In genomic region chr17:46706375-46707089, GRCm38 (mm10) we compare ENCODE assay signal across 18 mouse cellular contexts. TPM values are rescaled to one million over a fixed set of nuclear protein-coding genes. Genes with fewer than 3 reads are reported as not detected.
DNase-seq lines count a peak whose midpoint lies in the region; ATAC-seq and TF ChIP-seq lines count a peak whose summit lies in the region.
"Had no signal": no experiment of that assay in that cellular context is flagged by ENCODE, and none has a peak within 500 bp of the region (broad histone marks: within the 10 kb centered on the region; RNA-seq: fewer than 3 reads in every experiment).

No protein-coding gene starts in this region.

- H3K9me3 ChIP-seq in kidney, postnatal 0 days (replicated peaks; ENCODE audit: low read length): no peaks in the 10 kb centered on the region
- H3K9me3 ChIP-seq in neural tube, embryonic 13.5 days: no peaks in the 10 kb centered on the region
- H3K9me3 ChIP-seq in neural tube, embryonic 15.5 days (replicated peaks): no peaks in the 10 kb centered on the region
- H3K9me3 ChIP-seq: embryonic facial prominence, embryonic 15.5 days; forebrain, embryonic 15.5 days; kidney, embryonic 15.5 days; lung, embryonic 15.5 days; midbrain, embryonic 15.5 days; neural tube, embryonic 12.5 days had no signal

- WGBS in kidney, postnatal 0 days: 94% methylated on average over 14 of the region's 14 CpGs
- WGBS in neural tube, embryonic 13.5 days: 91% methylated on average over 14 of the region's 14 CpGs
- WGBS in neural tube, embryonic 15.5 days: 93% methylated on average over 14 of the region's 14 CpGs

- peak; percentile 9; the same call in 1 of the 2 replicates for TF ChIP-seq CTCF in kidney, postnatal 0 days (IDR thresholded peaks at IDR 0.05; ENCODE audit: low read depth)

- H3K4me3 ChIP-seq in kidney, postnatal 0 days (replicated peaks; ENCODE audit: low read depth, low read length): no peak overlapping the region
- no peak overlapping the region for H3K4me3 ChIP-seq in neural tube, embryonic 13.5 days
- H3K4me3 ChIP-seq in neural tube, embryonic 15.5 days (replicated peaks): no peak overlapping the region

- no peak overlapping the region for H3K4me2 ChIP-seq in kidney, postnatal 0 days (ENCODE audit: low read length)
- H3K4me2 ChIP-seq in neural tube, embryonic 13.5 days: 0 out of 2 replicates have a peak overlapping the region, but pooled peaks have one; percentile 82
- no peak overlapping the region for H3K4me2 ChIP-seq in neural tube, embryonic 15.5 days

- H3K27me3 ChIP-seq in kidney, postnatal 0 days (ENCODE audit: insufficient read depth, low read length): no peaks in the 10 kb centered on the region
- no peaks in the 10 kb centered on the region for H3K27me3 ChIP-seq in neural tube, embryonic 13.5 days
- no peaks in the 10 kb centered on the region for H3K27me3 ChIP-seq in neural tube, embryonic 15.5 days (replicated peaks)
- H3K27me3 ChIP-seq: embryonic facial prominence, embryonic 15.5 days; forebrain, embryonic 15.5 days; kidney, embryonic 15.5 days; lung, embryonic 15.5 days; midbrain, embryonic 15.5 days; neural tube, embryonic 12.5 days had no signal

- peaks cover 12% of the 10 kb centered on the region; the same call in 1 of the 2 replicates for H3K4me1 ChIP-seq in kidney, postnatal 0 days (replicated peaks; ENCODE audit: insufficient read depth, low read length)
- H3K4me1 ChIP-seq in neural tube, embryonic 13.5 days (replicated peaks): peaks cover 37% of the 10 kb centered on the region
- H3K4me1 ChIP-seq in neural tube, embryonic 15.5 days: peaks cover 46% of the 10 kb centered on the region

- no peak for ATAC-seq in kidney, postnatal 0 days (replicated peaks; ENCODE audit: low FRiP score, low read depth)
- no peak for ATAC-seq in neural tube, embryonic 13.5 days (ENCODE audit: low read depth)
- ATAC-seq in neural tube, embryonic 15.5 days (ENCODE audit: low FRiP score): no peak
- ATAC-seq: CD4-positive, CD25-positive, alpha-beta regulatory T cell, adult 4 months; forebrain, embryonic 15.5 days; midbrain, embryonic 15.5 days had no signal

- H3K36me3 ChIP-seq in kidney, postnatal 0 days (ENCODE audit: insufficient read depth, low read length): no peaks in the 10 kb centered on the region
- no peaks in the 10 kb centered on the region for H3K36me3 ChIP-seq in neural tube, embryonic 13.5 days
- no peaks in the 10 kb centered on the region for H3K36me3 ChIP-seq in neural tube, embryonic 15.5 days
- H3K36me3 ChIP-seq: embryonic facial prominence, embryonic 15.5 days; forebrain, embryonic 15.5 days; kidney, embryonic 15.5 days; lung, embryonic 15.5 days; midbrain, embryonic 15.5 days; neural tube, embryonic 12.5 days had no signal

- peak; percentile 48 to 67 for DNase-seq in heart, adult 18-20 months
- no peak for DNase-seq in heart, adult 8-10 months (ENCODE audit: low spot score)
- no peak for DNase-seq in kidney, postnatal 0 days (ENCODE audit: low spot score)
- DNase-seq in kidney, postnatal 10 days: no peak
- peak; percentile 69 for DNase-seq in lung, postnatal 36 days
- DNase-seq: cerebellum, adult 18-20 months; gastrocnemius, postnatal 14 days; retina, postnatal 1 day; thymus, postnatal 25 days had no signal

- H3K9ac ChIP-seq in kidney, postnatal 0 days (ENCODE audit: low read depth, low read length): no peak overlapping the region
- H3K9ac ChIP-seq in neural tube, embryonic 13.5 days: no peak overlapping the region
- H3K9ac ChIP-seq in neural tube, embryonic 15.5 days (replicated peaks): no peak overlapping the region
- H3K9ac ChIP-seq: embryonic facial prominence, embryonic 15.5 days had no signal

- H3K27ac ChIP-seq in kidney, postnatal 0 days: no peak overlapping the region
- no peak overlapping the region for H3K27ac ChIP-seq in neural tube, embryonic 13.5 days (replicated peaks)
- no peak overlapping the region for H3K27ac ChIP-seq in neural tube, embryonic 15.5 days (replicated peaks)
- H3K27ac ChIP-seq: embryonic facial prominence, embryonic 15.5 days; lung, embryonic 15.5 days; neural tube, embryonic 12.5 days had no signal

RNA-seq across cellular contexts. Expression of gene Ppp2r5d, which starts 1.6 kb away (rescaled TPM):
- total RNA-seq in heart, adult 18-20 months (2021): 10 to 100 TPM; 29.0 to 30.0 TPM
- total RNA-seq in heart, adult 8-10 months (2022): 10 to 100 TPM; 25.1 to 31.0 (median 28.6) TPM
- polyA plus RNA-seq in kidney, postnatal 0 days (2015; fragmentation: Nextera tagmentation; extraction: Ambion mirVana): 51.0 and 52.5 TPM in 2 replicates
- polyA plus RNA-seq in neural tube, embryonic 13.5 days (2015; fragmentation: Nextera tagmentation; extraction: Ambion mirVana): 78.7 and 81.6 TPM in 2 replicates
- polyA plus RNA-seq in neural tube, embryonic 15.5 days (2015; fragmentation: Nextera tagmentation; extraction: Ambion mirVana): 89.1 and 93.2 TPM in 2 replicates

RNA-seq across cellular contexts. Expression of gene Pex6, which starts 4.7 kb away (rescaled TPM):
- 10 to 100 TPM; 36.1 to 39.2 TPM for total RNA-seq in heart, adult 18-20 months (2021)
- 10 to 100 TPM; 34.4 to 37.4 (median 35.7) TPM for total RNA-seq in heart, adult 8-10 months (2022)
- polyA plus RNA-seq in kidney, postnatal 0 days (2015; fragmentation: Nextera tagmentation; extraction: Ambion mirVana): 20.5 and 25.6 TPM in 2 replicates
- polyA plus RNA-seq in neural tube, embryonic 13.5 days (2015; fragmentation: Nextera tagmentation; extraction: Ambion mirVana): 23.2 and 24.8 TPM in 2 replicates
- polyA plus RNA-seq in neural tube, embryonic 15.5 days (2015; fragmentation: Nextera tagmentation; extraction: Ambion mirVana): 27.8 and 28.3 TPM in 2 replicates

RNA-seq across cellular contexts. Expression of gene Gnmt, which starts 22.4 kb away (rescaled TPM):
- 1 to 10 TPM; 3.7 to 4.1 TPM for total RNA-seq in heart, adult 18-20 months (2021)
- total RNA-seq in heart, adult 8-10 months (2022): 1 to 10 TPM; 2.6 to 7.2 (median 3.4) TPM
- polyA plus RNA-seq in kidney, postnatal 0 days (2015; fragmentation: Nextera tagmentation; extraction: Ambion mirVana): 9.0 and 10.6 TPM in 2 replicates
- polyA plus RNA-seq in neural tube, embryonic 13.5 days (2015; fragmentation: Nextera tagmentation; extraction: Ambion mirVana): 1.1 and 1.8 TPM in 2 replicates
- polyA plus RNA-seq in neural tube, embryonic 15.5 days (2015; fragmentation: Nextera tagmentation; extraction: Ambion mirVana): 1.7 and 1.9 TPM in 2 replicates
- polyA plus RNA-seq: CD4-positive, CD25-positive, alpha-beta regulatory T cell, adult 4 months had no signal

RNA-seq across cellular contexts. Expression of gene Klhdc3, which starts 25.8 kb away (rescaled TPM):
- total RNA-seq in heart, adult 18-20 months (2021): 10 to 100 TPM; 53.5 to 60.2 TPM
- total RNA-seq in heart, adult 8-10 months (2022): 10 to 100 TPM; 53.8 to 65.7 (median 61.5) TPM
- 104 and 114 TPM in 2 replicates for polyA plus RNA-seq in kidney, postnatal 0 days (2015; fragmentation: Nextera tagmentation; extraction: Ambion mirVana)
- 154 and 155 TPM in 2 replicates for polyA plus RNA-seq in neural tube, embryonic 13.5 days (2015; fragmentation: Nextera tagmentation; extraction: Ambion mirVana)
- polyA plus RNA-seq in neural tube, embryonic 15.5 days (2015; fragmentation: Nextera tagmentation; extraction: Ambion mirVana): 166 TPM in 2 replicates

RNA-seq across cellular contexts. Expression of gene Mea1, which starts 27.9 kb away (rescaled TPM):
- 10 to 100 TPM; 52.0 to 52.2 TPM for total RNA-seq in heart, adult 18-20 months (2021)
- 10 to 100 TPM; 47.1 to 52.5 (median 51.6) TPM for total RNA-seq in heart, adult 8-10 months (2022)
- 131 and 135 TPM in 2 replicates for polyA plus RNA-seq in kidney, postnatal 0 days (2015; fragmentation: Nextera tagmentation; extraction: Ambion mirVana)
- polyA plus RNA-seq in neural tube, embryonic 13.5 days (2015; fragmentation: Nextera tagmentation; extraction: Ambion mirVana): 233 and 260 TPM in 2 replicates
- polyA plus RNA-seq in neural tube, embryonic 15.5 days (2015; fragmentation: Nextera tagmentation; extraction: Ambion mirVana): 275 and 308 TPM in 2 replicates

Comparison
In these comparisons a context has a peak if more than half of its experiments do, and no peak if none do; other contexts are left out.
1. DNase-seq: peak in heart, adult 18-20 months (2 of 2) and lung, postnatal 36 days (single experiment); none in heart, adult 8-10 months (single experiment), kidney, postnatal 0 days (single experiment) and kidney, postnatal 10 days (single experiment).